Mouse (Mus musculus) spleen, postnatal 10 days (tissue): ENCODE data around the gene Nlrx1.
"Not testable (repeated sequence)": the region's sequence is repeated elsewhere in the genome, so short reads cannot be mapped to it uniquely, and the experiment has no call there.

Experiments used
- DNase-seq, 2 experiments: peaks; one replicate each; pipeline ENCODE4 v3.0.0; 2021 to 2022; ENCODE audit warnings: low spot score in 2 of 2

Gene Nlrx1

DNA sequence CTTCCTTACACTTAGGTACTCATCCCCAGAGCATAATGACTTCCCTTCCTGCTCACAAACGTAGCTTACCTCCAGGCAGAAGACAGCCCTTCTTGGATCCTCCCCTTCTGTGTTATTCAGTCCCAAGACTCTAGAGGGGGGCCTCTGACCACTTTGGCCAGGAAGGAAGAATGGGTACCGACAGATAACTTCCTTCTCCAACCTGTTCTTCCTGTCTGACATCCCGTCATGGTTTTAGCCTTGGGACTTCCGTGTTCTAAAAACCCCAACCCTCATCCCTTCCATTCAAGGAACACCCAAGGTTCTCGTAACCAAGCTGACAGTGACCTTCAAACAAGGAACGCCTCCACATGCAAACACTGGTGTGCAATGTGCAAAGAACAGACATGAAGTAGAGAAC is at the start of gene Nlrx1:
Nlrx1 (minus strand) TSS at position 168 of the 400 bp plus-strand sequence.
- peak in 1 of 2 experiments; percentile 33 for DNase-seq

DNA sequence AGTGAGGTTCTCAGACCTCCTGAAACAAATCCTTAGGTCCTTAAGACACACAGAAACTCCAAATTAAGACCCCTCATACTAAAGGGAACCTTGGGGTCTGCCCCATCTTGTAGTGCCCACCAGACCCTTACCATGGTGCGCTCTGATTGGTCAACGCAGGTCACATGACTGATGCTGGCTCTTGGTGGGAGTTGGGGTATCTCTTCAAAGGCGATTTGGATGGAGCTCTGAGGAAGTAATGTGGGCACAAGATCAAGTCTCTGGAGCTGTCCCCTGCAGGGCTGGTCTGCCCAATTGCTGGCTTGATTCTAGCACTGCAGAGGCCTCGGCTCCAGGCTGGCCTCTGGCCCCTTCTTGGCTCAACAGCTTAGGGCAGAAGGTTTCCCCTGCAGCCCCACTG is 49.1 kb upstream of the Nlrx1 start:
- no peak for DNase-seq

GRCm38 (mm10) chr9:44314910-44315309 is 46.5 kb upstream of the Nlrx1 start:
- DNase-seq: no peak

GRCm38 (mm10) chr9:44314257-44314547 is 45.8 kb upstream of the Nlrx1 start:
- no peak for DNase-seq

DNA sequence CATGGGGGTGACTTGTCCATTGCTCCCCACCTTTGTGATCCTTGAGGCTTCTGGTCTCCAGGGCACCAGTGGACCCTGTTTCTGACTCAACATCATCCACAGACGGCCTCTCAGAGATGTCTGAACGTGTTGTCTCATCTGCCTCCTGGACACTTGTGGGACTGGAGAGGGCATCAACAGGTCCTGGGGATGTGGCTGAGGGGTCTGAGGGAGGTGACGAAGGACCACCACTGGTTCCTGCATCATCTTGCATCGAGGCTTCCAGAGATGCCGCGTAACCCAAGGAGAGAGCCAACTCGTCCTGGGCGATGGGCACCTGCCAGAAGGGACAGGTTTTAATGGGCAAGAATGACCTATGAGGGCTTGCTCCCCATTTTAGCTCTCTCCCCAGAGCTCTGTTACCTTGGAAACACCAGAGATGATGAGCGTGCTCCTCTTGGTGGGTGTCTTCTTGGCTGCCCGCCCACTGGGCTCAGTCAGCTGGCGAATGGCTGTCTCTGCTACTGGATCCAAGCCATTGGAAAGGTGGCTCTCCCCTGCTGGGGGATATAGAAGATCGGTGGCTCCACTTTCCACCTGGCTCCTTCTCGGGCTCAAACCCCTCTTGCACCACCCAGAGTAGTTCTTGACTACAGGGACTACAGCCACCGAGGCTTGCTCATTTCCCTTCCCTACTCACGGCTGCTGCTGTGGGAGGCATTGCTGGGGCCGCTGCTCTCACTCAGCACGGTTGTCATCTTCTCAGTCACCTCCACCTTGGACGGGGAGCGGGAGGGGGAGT is 45.3 kb upstream of the Nlrx1 start:
- no peak for DNase-seq

- no peak for DNase-seq
Observed at GRCm38 (mm10) chr9:44311136-44312134, 43.0 kb upstream of the Nlrx1 start.

DNA sequence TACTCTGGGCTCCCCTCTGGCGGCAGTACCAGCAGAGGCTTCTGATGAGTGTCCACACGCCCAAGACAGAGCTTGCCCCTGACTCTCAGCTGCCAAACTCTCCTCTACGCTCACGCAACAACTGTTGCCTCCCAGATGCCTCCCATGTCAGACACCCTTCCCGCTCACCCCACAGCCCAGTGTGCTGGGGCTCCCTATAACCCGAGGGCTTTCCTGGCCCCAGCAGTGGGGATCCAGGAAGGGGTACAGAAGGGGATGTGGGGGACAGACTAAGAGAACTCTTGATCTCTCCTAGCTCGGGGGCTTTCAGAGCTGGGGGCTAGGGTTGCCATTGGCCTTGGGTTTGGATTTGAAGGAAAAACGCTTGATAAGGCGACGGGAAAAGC is 42.3 kb upstream of the Nlrx1 start:
- no peak for DNase-seq

GRCm38 (mm10) chr9:44309756-44310155 is 41.4 kb upstream of the Nlrx1 start:
- DNase-seq: no peak

DNA sequence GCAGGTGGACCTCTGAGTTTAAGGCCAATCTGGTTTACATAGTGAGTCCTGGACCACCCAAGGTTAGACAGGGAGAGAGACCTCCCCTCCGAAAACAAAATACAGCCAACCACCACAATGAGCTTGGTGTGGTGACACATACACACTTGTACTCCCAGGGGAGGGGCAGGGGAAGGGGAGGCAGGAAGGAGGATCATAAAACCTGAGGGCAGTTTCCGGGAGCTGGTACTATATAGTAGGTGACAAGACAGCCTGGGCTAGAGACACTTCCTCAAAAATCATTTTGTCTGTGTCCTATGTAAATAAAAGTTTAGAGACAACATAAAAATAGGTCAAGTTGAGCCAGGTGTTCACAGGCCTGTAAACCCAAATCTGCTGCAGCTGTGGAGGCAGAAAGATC is 38.8 kb upstream of the Nlrx1 start:
- no peak for DNase-seq

GRCm38 (mm10) chr9:44306532-44306931 is 38.1 kb upstream of the Nlrx1 start:
- no peak for DNase-seq

- DNase-seq: peak; percentile 88 to 97
Observed at GRCm38 (mm10) chr9:44305466-44306079, 37.2 kb upstream of the Nlrx1 start, which contains the start of gene Hinfp. Hinfp (minus strand) TSS chr9:44305671.

GRCm38 (mm10) chr9:44300001-44300400 is 31.6 kb upstream of the Nlrx1 start:
- DNase-seq: not testable (repeated sequence)

DNA sequence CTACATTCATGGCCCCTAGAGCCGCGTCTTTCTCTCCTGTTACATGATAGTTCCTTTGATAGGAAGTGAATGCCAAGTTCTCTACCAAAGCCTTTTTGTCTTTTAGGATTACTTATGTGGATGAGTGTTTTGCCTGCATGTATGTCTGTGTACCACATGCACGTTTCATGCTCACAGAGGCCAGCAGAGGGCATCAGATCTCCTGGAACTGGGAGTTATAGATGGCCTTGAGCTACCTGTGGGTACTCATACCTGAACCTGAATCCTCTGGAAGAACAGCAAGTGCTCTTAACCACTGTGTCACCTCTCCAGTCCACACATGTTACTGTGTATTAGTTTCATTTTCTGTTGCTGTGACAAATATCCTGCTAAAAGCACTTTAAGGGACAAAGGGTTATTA is 24.1 kb upstream of the Nlrx1 start:
- DNase-seq: peak; percentile 49 to 77

GRCm38 (mm10) chr9:44288959-44289291 is 20.5 kb upstream of the Nlrx1 start:
- no peak for DNase-seq

- peak in 1 of 2 experiments; percentile 77 for DNase-seq
Observed at GRCm38 (mm10) chr9:44288076-44288958, 19.9 kb upstream of the Nlrx1 start, which contains the start of gene Abcg4. Abcg4 (minus strand) TSS chr9:44288615.

GRCm38 (mm10) chr9:44287401-44288075 is 19.1 kb upstream of the Nlrx1 start:
- DNase-seq: peak; percentile 67 to 72

DNA sequence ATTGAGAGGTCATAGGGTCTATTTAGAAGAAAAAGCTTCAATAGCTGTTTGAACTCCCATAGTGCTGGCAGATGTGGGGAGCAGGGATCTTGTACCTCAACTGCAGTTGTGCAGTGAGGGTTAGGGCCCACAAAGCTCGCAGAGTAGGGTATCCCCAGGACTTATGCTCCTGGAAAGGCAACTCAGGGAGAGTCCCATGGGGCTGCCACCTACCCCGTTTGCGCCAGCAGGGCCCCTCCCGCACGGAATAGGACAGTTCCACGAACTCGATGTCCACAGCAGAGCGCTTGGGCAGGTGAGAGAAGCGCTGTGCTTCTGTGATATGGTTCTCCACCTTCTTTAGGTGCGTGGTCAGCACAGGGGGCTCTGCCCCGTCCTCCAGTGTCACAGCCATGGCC is 18.6 kb upstream of the Nlrx1 start:
- DNase-seq: peak in 1 of 2 experiments; percentile 59

DNA sequence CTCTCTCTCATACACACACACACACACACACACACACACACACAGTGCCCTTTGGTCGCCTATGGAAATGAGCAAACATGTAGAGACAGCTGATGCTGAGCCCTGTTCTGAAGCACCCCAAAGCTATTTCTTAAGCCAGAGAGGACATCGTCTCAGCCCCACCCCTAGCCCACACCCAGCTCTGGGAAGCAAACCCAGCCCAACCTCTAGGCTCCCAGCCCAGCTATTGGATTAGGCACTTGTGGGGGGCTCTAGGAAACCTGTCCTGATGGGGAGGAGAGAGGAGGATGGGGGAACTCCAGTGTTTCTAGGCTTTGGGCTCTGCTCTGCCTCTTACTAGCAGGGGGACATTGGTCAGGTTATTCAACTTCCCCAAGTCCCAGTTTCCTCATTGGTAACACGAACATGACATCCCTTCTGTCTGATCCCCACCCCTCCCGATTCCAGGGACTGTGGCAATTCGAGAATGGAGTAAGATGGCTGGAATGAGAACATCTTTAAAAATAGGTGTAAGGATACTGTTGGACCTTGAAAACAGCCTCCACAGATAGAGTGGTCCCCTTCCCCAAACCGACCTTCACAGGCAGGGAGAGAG is 18.0 kb upstream of the Nlrx1 start:
- peak; percentile 50 to 77 for DNase-seq

DNA sequence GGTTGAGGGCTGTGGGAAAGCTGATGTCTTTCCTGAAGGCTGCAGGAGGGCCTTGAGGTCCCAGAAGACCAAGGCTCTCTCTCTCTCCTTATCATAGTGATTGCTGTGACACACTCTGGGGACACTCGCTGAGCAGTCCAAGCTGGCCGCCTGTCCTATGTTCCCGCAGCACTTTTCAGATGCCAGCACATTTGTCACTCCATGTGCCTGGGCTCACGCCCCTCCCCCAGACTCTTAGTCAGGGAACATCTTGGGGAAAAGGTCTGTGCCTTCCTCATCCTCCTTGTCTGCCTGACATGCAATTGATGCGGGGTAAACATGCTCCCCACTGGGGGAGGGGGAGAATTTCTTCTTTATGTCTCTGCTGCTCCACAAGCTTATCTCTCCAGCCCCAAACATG is 14.8 kb upstream of the Nlrx1 start:
- DNase-seq: no peak

- DNase-seq: no peak
Observed at GRCm38 (mm10) chr9:44269973-44270372, 1.6 kb upstream of the Nlrx1 start.
